ENCODE assay signal across 21 mouse cellular contexts in the genomic region with DNA sequence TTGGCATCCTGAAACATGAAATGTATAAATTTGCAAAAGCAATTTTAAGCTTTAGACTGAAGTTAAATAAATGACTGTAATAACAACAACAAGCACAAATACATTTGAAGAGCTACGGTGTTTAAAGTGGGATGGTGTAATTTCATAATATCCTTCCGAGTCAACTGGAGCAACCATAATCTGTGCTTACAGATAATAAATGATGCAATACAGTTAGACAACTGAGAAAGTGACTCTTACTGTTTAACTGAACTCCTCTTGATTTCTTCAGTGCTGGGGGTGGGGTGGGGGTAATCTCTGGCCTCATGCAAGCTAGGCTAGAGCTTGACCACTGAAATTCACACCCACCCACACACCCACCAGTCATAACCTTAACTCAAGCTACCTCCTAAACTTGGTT.
"Had no signal": no experiment of that assay in that cellular context is flagged by ENCODE, and none has a peak within 500 bp of the region (broad histone marks: within the 10 kb centered on the region; RNA-seq: fewer than 3 reads in every experiment).

No protein-coding gene starts in this region.

- H3K9ac ChIP-seq: intestine, embryonic 15.5 days; kidney, embryonic 15.5 days; limb, embryonic 12.5 days; limb, embryonic 15.5 days; liver, embryonic 13.5 days; lung, embryonic 15.5 days; midbrain, embryonic 12.5 days; midbrain, embryonic 15.5 days; stomach, embryonic 15.5 days had no signal

- H3K4me1 ChIP-seq: intestine, embryonic 15.5 days; kidney, embryonic 15.5 days; limb, embryonic 12.5 days; limb, embryonic 15.5 days; liver, embryonic 13.5 days; lung, embryonic 15.5 days; midbrain, embryonic 12.5 days; midbrain, embryonic 15.5 days; stomach, embryonic 15.5 days had no signal

- H3K36me3 ChIP-seq: intestine, embryonic 15.5 days; midbrain, embryonic 12.5 days; midbrain, embryonic 15.5 days had no signal

- H3K4me3 ChIP-seq: intestine, embryonic 15.5 days; kidney, embryonic 15.5 days; limb, embryonic 12.5 days; limb, embryonic 15.5 days; liver, embryonic 13.5 days; lung, embryonic 15.5 days; midbrain, embryonic 12.5 days; midbrain, embryonic 15.5 days; stomach, embryonic 15.5 days had no signal

- H3K27me3 ChIP-seq: intestine, embryonic 15.5 days; kidney, embryonic 15.5 days; limb, embryonic 12.5 days; limb, embryonic 15.5 days; liver, embryonic 13.5 days; lung, embryonic 15.5 days; midbrain, embryonic 12.5 days; midbrain, embryonic 15.5 days; stomach, embryonic 15.5 days had no signal

- ATAC-seq: intestine, embryonic 15.5 days; midbrain, embryonic 15.5 days had no signal

- H3K27ac ChIP-seq: intestine, embryonic 15.5 days; kidney, embryonic 15.5 days; limb, embryonic 12.5 days; limb, embryonic 15.5 days; liver, embryonic 13.5 days; lung, embryonic 15.5 days; midbrain, embryonic 12.5 days; midbrain, embryonic 15.5 days; stomach, embryonic 15.5 days had no signal

- DNase-seq: kidney, adult 11 months; kidney, adult 8-10 months; kidney, postnatal 10 days; kidney, postnatal 36 days; left cerebral cortex, postnatal 4 days; liver, embryonic 13.5 days; lung, adult 18-20 months; lung, postnatal 10 days; lung, postnatal 36 days; right cerebral cortex, postnatal 14 days; spleen, adult 18-20 months; thymus, adult 18-20 months; thymus, postnatal 36 days had no signal

- H3K9me3 ChIP-seq: intestine, embryonic 15.5 days; kidney, embryonic 15.5 days; limb, embryonic 12.5 days; limb, embryonic 15.5 days; liver, embryonic 13.5 days; lung, embryonic 15.5 days; midbrain, embryonic 12.5 days; midbrain, embryonic 15.5 days; stomach, embryonic 15.5 days had no signal

- H3K4me2 ChIP-seq: intestine, embryonic 15.5 days; kidney, embryonic 15.5 days; limb, embryonic 12.5 days; limb, embryonic 15.5 days; liver, embryonic 13.5 days; lung, embryonic 15.5 days; midbrain, embryonic 12.5 days; midbrain, embryonic 15.5 days; stomach, embryonic 15.5 days had no signal
